In genomic region chr10:6465824-6466223, GRCm38 (mm10) we compare ENCODE assay signal across 20 mouse cellular contexts.
A peak's percentile ranks its signal among the peaks of the same experiment; 100 is the strongest.
DNase-seq lines count a peak whose midpoint lies in the region; ATAC-seq and TF ChIP-seq lines count a peak whose summit lies in the region.
"Had no signal": no experiment of that assay in that cellular context is flagged by ENCODE, and none has a peak within 500 bp of the region (broad histone marks: within the 10 kb centered on the region; RNA-seq: fewer than 3 reads in every experiment).

No protein-coding gene starts in this region.

- intact Hi-C loops in left cerebral cortex, postnatal 10 days (cut with DNase I), result no loop called here

- no peak overlapping the region for H3K4me3 ChIP-seq in forebrain, embryonic 11.5 days (ENCODE audit: low read depth, low read length)
- no peak overlapping the region for H3K4me3 ChIP-seq in forebrain, embryonic 15.5 days
- no peak overlapping the region for H3K4me3 ChIP-seq in hindbrain, postnatal 0 days (ENCODE audit: low read length)
- H3K4me3 ChIP-seq: embryonic facial prominence, embryonic 13.5 days; heart, embryonic 13.5 days; layer of hippocampus, adult 2 months had no signal

- H3K4me1 ChIP-seq in forebrain, embryonic 11.5 days (replicated peaks; ENCODE audit: control insufficient read depth, insufficient read depth, low read length), result no peaks in the 10 kb centered on the region
- H3K4me1 ChIP-seq in forebrain, embryonic 15.5 days, result no peaks in the 10 kb centered on the region
- H3K4me1 ChIP-seq in hindbrain, postnatal 0 days (ENCODE audit: insufficient read depth, low read length), result no peaks in the 10 kb centered on the region
- H3K4me1 ChIP-seq: embryonic facial prominence, embryonic 13.5 days; heart, embryonic 13.5 days had no signal

- no peak overlapping the region for H3K27ac ChIP-seq in forebrain, embryonic 11.5 days (ENCODE audit: low read depth, low read length)
- no peak overlapping the region for H3K27ac ChIP-seq in forebrain, embryonic 15.5 days (replicated peaks)
- no peak overlapping the region for H3K27ac ChIP-seq in hindbrain, postnatal 0 days
- H3K27ac ChIP-seq: embryonic facial prominence, embryonic 13.5 days; heart, embryonic 13.5 days; kidney, postnatal 0 days; layer of hippocampus, adult 2 months had no signal

- no peak for TF ChIP-seq CTCF in hindbrain, postnatal 0 days (IDR thresholded peaks at IDR 0.05; ENCODE audit: low read depth)

- no peak for DNase-seq in forebrain, embryonic 11.5 days (ENCODE audit: low spot score)
- peak; percentile 27 for DNase-seq in ES-CJ7 (ENCODE audit: low read depth, low spot score)
- peak; percentile 25 for DNase-seq in embryo, embryonic 11 days
- DNase-seq in hindbrain, postnatal 0 days (ENCODE audit: low spot score), result peak; percentile 49
- no peak for DNase-seq in left cerebral cortex, postnatal 10 days (ENCODE audit: extremely low spot score in 1 of 2, low spot score in 2 of 2)
- DNase-seq in MN1 (ENCODE audit: low spot score), result no peak
- no peak for DNase-seq in cerebellum, adult 9-10 months
- DNase-seq: heart, postnatal 4 days; left cerebral cortex, postnatal 4 days; lung, adult 2 months; lung, postnatal 36 days; right cerebral cortex, postnatal 25 days; thymus, postnatal 14 days had no signal

- no peaks in the 10 kb centered on the region for H3K27me3 ChIP-seq in forebrain, embryonic 11.5 days (ENCODE audit: control insufficient read depth, insufficient read depth, low read length)
- H3K27me3 ChIP-seq in forebrain, embryonic 15.5 days, result no peaks in the 10 kb centered on the region
- H3K27me3 ChIP-seq in hindbrain, postnatal 0 days (ENCODE audit: insufficient read depth, low read length), result no peaks in the 10 kb centered on the region
- H3K27me3 ChIP-seq: CH12.LX; embryonic facial prominence, embryonic 13.5 days; heart, embryonic 13.5 days had no signal

- no peak overlapping the region for H3K4me2 ChIP-seq in forebrain, embryonic 11.5 days (ENCODE audit: low read depth, low read length, severe bottlenecking)
- H3K4me2 ChIP-seq in forebrain, embryonic 15.5 days (replicated peaks), result no peak overlapping the region
- no peak overlapping the region for H3K4me2 ChIP-seq in hindbrain, postnatal 0 days (ENCODE audit: low read depth, low read length)
- H3K4me2 ChIP-seq: embryonic facial prominence, embryonic 13.5 days; heart, embryonic 13.5 days had no signal

- WGBS in forebrain, embryonic 11.5 days, result 60% methylated on average over 3 of the region's 3 CpGs
- WGBS in forebrain, embryonic 15.5 days, result 54% methylated on average over 3 of the region's 3 CpGs
- WGBS in hindbrain, postnatal 0 days, result 59% methylated on average over 3 of the region's 3 CpGs

- no peaks in the 10 kb centered on the region for H3K9me3 ChIP-seq in forebrain, embryonic 11.5 days (ENCODE audit: control insufficient read depth, low read length)
- no peaks in the 10 kb centered on the region for H3K9me3 ChIP-seq in forebrain, embryonic 15.5 days
- no peaks in the 10 kb centered on the region for H3K9me3 ChIP-seq in hindbrain, postnatal 0 days (ENCODE audit: low read length)
- H3K9me3 ChIP-seq: embryonic facial prominence, embryonic 13.5 days; heart, embryonic 13.5 days had no signal

- peak; percentile 70 for ATAC-seq in forebrain, embryonic 11.5 days (replicated peaks; ENCODE audit: low FRiP score)
- ATAC-seq in forebrain, embryonic 15.5 days (replicated peaks), result no peak
- ATAC-seq in hindbrain, postnatal 0 days, result peak; percentile 76
- ATAC-seq: intestine, postnatal 0 days had no signal

- no peaks in the 10 kb centered on the region for H3K36me3 ChIP-seq in forebrain, embryonic 11.5 days (ENCODE audit: control insufficient read depth, insufficient read depth, low read length)
- H3K36me3 ChIP-seq in forebrain, embryonic 15.5 days, result no peaks in the 10 kb centered on the region
- no peaks in the 10 kb centered on the region for H3K36me3 ChIP-seq in hindbrain, postnatal 0 days (ENCODE audit: insufficient read depth, low read length)
- H3K36me3 ChIP-seq: embryonic facial prominence, embryonic 13.5 days; heart, embryonic 13.5 days had no signal

- H3K9ac ChIP-seq in forebrain, embryonic 11.5 days (ENCODE audit: low read length), result no peak overlapping the region
- H3K9ac ChIP-seq in forebrain, embryonic 15.5 days (replicated peaks), result no peak overlapping the region
- H3K9ac ChIP-seq in hindbrain, postnatal 0 days (replicated peaks; ENCODE audit: low read length), result no peak overlapping the region
- H3K9ac ChIP-seq: embryonic facial prominence, embryonic 13.5 days; heart, embryonic 13.5 days had no signal

Comparison
In these comparisons a context has a peak if more than half of its experiments do, and no peak if none do; other contexts are left out.
1. DNase-seq: peak in ES-CJ7 (single experiment), embryo, embryonic 11 days (single experiment) and hindbrain, postnatal 0 days (single experiment); none in forebrain, embryonic 11.5 days (single experiment), left cerebral cortex, postnatal 10 days (0 of 2), MN1 (single experiment) and cerebellum, adult 9-10 months (single experiment).